Mouse (Mus musculus): ENCODE data around the gene Sorbs2.

Sorbs2 gene

GRCm38 (mm10) chr8:45845906-45846305 lies 338.3 kb downstream of the Sorbs2 start:
- no peak for DNase-seq

- no peak for DNase-seq
Observed at GRCm38 (mm10) chr8:45855118-45855517, 347.5 kb downstream of the Sorbs2 start.

GRCm38 (mm10) chr8:45857734-45858133 lies 350.1 kb downstream of the Sorbs2 start:
- DNase-seq = no peak

GRCm38 (mm10) chr8:45858391-45858790 lies 350.8 kb downstream of the Sorbs2 start:
- peak; percentile 19 to 65 for DNase-seq

GRCm38 (mm10) chr8:45871587-45871986 lies 364.0 kb downstream of the Sorbs2 start:
- peak in 1 of 2 experiments; percentile 43 for DNase-seq

- no peak for DNase-seq
Observed at GRCm38 (mm10) chr8:45872077-45872476, 364.5 kb downstream of the Sorbs2 start.

GRCm38 (mm10) chr8:45874945-45875626 lies 367.5 kb downstream of the Sorbs2 start:
- DNase-seq = peak; percentile 92 to 93

GRCm38 (mm10) chr8:45876397-45876796 lies 368.8 kb downstream of the Sorbs2 start:
- no peak for DNase-seq

Measured in kidney, postnatal 25 days (tissue).